Mouse (Mus musculus): ENCODE results near the gene Kras. TPM values are rescaled to one million over a fixed set of nuclear protein-coding genes. Genes with fewer than 3 reads are reported as not detected.

Kras gene
- total and polyA plus RNA-seq, 2 experiments from 2014 or later = 16.8 to 34.2 TPM

GRCm38 (mm10) chr6:145234391-145234790 is 15.6 kb downstream of the Kras start:
- DNase-seq (ENCODE audit: low spot score) (no peak), ATAC-seq (ENCODE audit: insufficient read depth, low read depth) (no peak)
- H3K4me3 ChIP-seq (ENCODE audit: low read depth, low read length) = no peak overlapping the region
- 92% methylated on average over 1 of the region's 1 CpGs for WGBS
- H3K9me3 ChIP-seq (replicated peaks; ENCODE audit: control insufficient read depth, low read length) = no peaks in the 10 kb centered on the region
- H3K4me2 ChIP-seq (ENCODE audit: low read depth, low read length) = no peak overlapping the region
- H3K27me3 ChIP-seq (ENCODE audit: control insufficient read depth, insufficient read depth, low read length) = no peaks in the 10 kb centered on the region
- no peak overlapping the region for H3K27ac ChIP-seq (ENCODE audit: low read depth)
- TF ChIP-seq EP300 (IDR thresholded peaks at IDR 0.05; ENCODE audit: low read depth) (no peak), CTCF (IDR thresholded peaks at IDR 0.05; ENCODE audit: low read depth) (no peak)
- H3K4me1 ChIP-seq (ENCODE audit: control insufficient read depth, insufficient read depth) = no peaks in the 10 kb centered on the region
- peaks cover 21% of the 10 kb centered on the region for H3K36me3 ChIP-seq (replicated peaks; ENCODE audit: control insufficient read depth, insufficient read depth, low read length)
- no peak overlapping the region for H3K9ac ChIP-seq (replicated peaks; ENCODE audit: low read depth, low read length)

- Histone ChIP-seq H3K4me3 (ENCODE audit: low read depth, low read length) (no peak overlapping the region), H3K4me1 (ENCODE audit: control insufficient read depth, insufficient read depth) (no peaks in the 10 kb centered on the region), H3K27me3 (ENCODE audit: control insufficient read depth, insufficient read depth, low read length) (no peaks in the 10 kb centered on the region), H3K36me3 (replicated peaks; ENCODE audit: control insufficient read depth, insufficient read depth, low read length) (peaks cover 29% of the 10 kb centered on the region), H3K9me3 (replicated peaks; ENCODE audit: control insufficient read depth, low read length) (no peaks in the 10 kb centered on the region), H3K4me2 (ENCODE audit: low read depth, low read length) (no peak overlapping the region), H3K27ac (ENCODE audit: low read depth) (no peak overlapping the region), H3K9ac (replicated peaks; ENCODE audit: low read depth, low read length) (no peak overlapping the region)
- DNase-seq (ENCODE audit: low spot score) (no peak), ATAC-seq (ENCODE audit: insufficient read depth, low read depth) (no peak)
- 56% methylated on average over 3 of the region's 3 CpGs for WGBS
- TF ChIP-seq EP300 (IDR thresholded peaks at IDR 0.05; ENCODE audit: low read depth) (no peak), CTCF (IDR thresholded peaks at IDR 0.05; ENCODE audit: low read depth) (no peak)
Measured at GRCm38 (mm10) chr6:145226296-145226695, 23.7 kb downstream of the Kras start.

GRCm38 (mm10) chr6:145224246-145224645 is 25.8 kb downstream of the Kras start:
- Histone ChIP-seq H3K27me3 (ENCODE audit: control insufficient read depth, insufficient read depth, low read length) (no peaks in the 10 kb centered on the region), H3K9ac (replicated peaks; ENCODE audit: low read depth, low read length) (no peak overlapping the region), H3K4me2 (ENCODE audit: low read depth, low read length) (no peak overlapping the region), H3K36me3 (replicated peaks; ENCODE audit: control insufficient read depth, insufficient read depth, low read length) (peaks cover 27% of the 10 kb centered on the region), H3K4me1 (ENCODE audit: control insufficient read depth, insufficient read depth) (no peaks in the 10 kb centered on the region), H3K4me3 (ENCODE audit: low read depth, low read length) (no peak overlapping the region), H3K27ac (ENCODE audit: low read depth) (no peak overlapping the region), H3K9me3 (replicated peaks; ENCODE audit: control insufficient read depth, low read length) (no peaks in the 10 kb centered on the region)
- WGBS = 89% methylated on average over 6 of the region's 6 CpGs
- DNase-seq (ENCODE audit: low spot score) (no peak), ATAC-seq (ENCODE audit: insufficient read depth, low read depth) (no peak)
- no peak for TF ChIP-seq EP300 (IDR thresholded peaks at IDR 0.05; ENCODE audit: low read depth)
- TF ChIP-seq CTCF (IDR thresholded peaks at IDR 0.05; ENCODE audit: low read depth) = no peak

GRCm38 (mm10) chr6:145215826-145216225 is 34.2 kb downstream of the Kras start:
- H3K27ac ChIP-seq (ENCODE audit: low read depth) = no peak overlapping the region
- TF ChIP-seq CTCF (IDR thresholded peaks at IDR 0.05; ENCODE audit: low read depth) = no peak
- TF ChIP-seq EP300 (IDR thresholded peaks at IDR 0.05; ENCODE audit: low read depth) = no peak
- no peak overlapping the region for H3K9ac ChIP-seq (replicated peaks; ENCODE audit: low read depth, low read length)
- no peak overlapping the region for H3K4me3 ChIP-seq (ENCODE audit: low read depth, low read length)
- no peak for ATAC-seq (ENCODE audit: insufficient read depth, low read depth)
- H3K36me3 ChIP-seq (replicated peaks; ENCODE audit: control insufficient read depth, insufficient read depth, low read length) = peaks cover 22% of the 10 kb centered on the region
- H3K4me1 ChIP-seq (ENCODE audit: control insufficient read depth, insufficient read depth) = peaks cover 13% of the 10 kb centered on the region
- no peaks in the 10 kb centered on the region for H3K9me3 ChIP-seq (replicated peaks; ENCODE audit: control insufficient read depth, low read length)
- no peaks in the 10 kb centered on the region for H3K27me3 ChIP-seq (ENCODE audit: control insufficient read depth, insufficient read depth, low read length)
- no peak overlapping the region for H3K4me2 ChIP-seq (ENCODE audit: low read depth, low read length)
- DNase-seq (ENCODE audit: low spot score) = no peak
- 87% methylated on average over 3 of the region's 3 CpGs for WGBS

- Histone ChIP-seq H3K27me3 (ENCODE audit: control insufficient read depth, insufficient read depth, low read length) (no peaks in the 10 kb centered on the region), H3K9ac (replicated peaks; ENCODE audit: low read depth, low read length) (no peak overlapping the region), H3K27ac (ENCODE audit: low read depth) (no peak overlapping the region), H3K9me3 (replicated peaks; ENCODE audit: control insufficient read depth, low read length) (no peaks in the 10 kb centered on the region), H3K4me3 (ENCODE audit: low read depth, low read length) (no peak overlapping the region), H3K4me1 (ENCODE audit: control insufficient read depth, insufficient read depth) (peaks cover 13% of the 10 kb centered on the region), H3K4me2 (ENCODE audit: low read depth, low read length) (no peak overlapping the region), H3K36me3 (replicated peaks; ENCODE audit: control insufficient read depth, insufficient read depth, low read length) (peaks cover 12% of the 10 kb centered on the region)
- TF ChIP-seq EP300 (IDR thresholded peaks at IDR 0.05; ENCODE audit: low read depth) = no peak
- TF ChIP-seq CTCF (IDR thresholded peaks at IDR 0.05; ENCODE audit: low read depth) = no peak
- DNase-seq (ENCODE audit: low spot score) (no peak), ATAC-seq (ENCODE audit: insufficient read depth, low read depth) (no peak)
- WGBS = 88% methylated on average over 2 of the region's 2 CpGs
Measured at GRCm38 (mm10) chr6:145213916-145214315, 36.1 kb downstream of the Kras start.

Data from heart, postnatal 0 days (tissue).